Mouse (Mus musculus) retina, postnatal 7 days (tissue): ENCODE results near the gene Chmp1a.
"Not testable (repeated sequence)": the region's sequence is repeated elsewhere in the genome, so short reads cannot be mapped to it uniquely, and the experiment has no call there.

Experiments
- DNase-seq: peaks from one replicate; pipeline ENCODE4 v3.0.0-alpha.2; 2012; ENCODE audit warnings: low read depth, low spot score

Gene Chmp1a

DNA sequence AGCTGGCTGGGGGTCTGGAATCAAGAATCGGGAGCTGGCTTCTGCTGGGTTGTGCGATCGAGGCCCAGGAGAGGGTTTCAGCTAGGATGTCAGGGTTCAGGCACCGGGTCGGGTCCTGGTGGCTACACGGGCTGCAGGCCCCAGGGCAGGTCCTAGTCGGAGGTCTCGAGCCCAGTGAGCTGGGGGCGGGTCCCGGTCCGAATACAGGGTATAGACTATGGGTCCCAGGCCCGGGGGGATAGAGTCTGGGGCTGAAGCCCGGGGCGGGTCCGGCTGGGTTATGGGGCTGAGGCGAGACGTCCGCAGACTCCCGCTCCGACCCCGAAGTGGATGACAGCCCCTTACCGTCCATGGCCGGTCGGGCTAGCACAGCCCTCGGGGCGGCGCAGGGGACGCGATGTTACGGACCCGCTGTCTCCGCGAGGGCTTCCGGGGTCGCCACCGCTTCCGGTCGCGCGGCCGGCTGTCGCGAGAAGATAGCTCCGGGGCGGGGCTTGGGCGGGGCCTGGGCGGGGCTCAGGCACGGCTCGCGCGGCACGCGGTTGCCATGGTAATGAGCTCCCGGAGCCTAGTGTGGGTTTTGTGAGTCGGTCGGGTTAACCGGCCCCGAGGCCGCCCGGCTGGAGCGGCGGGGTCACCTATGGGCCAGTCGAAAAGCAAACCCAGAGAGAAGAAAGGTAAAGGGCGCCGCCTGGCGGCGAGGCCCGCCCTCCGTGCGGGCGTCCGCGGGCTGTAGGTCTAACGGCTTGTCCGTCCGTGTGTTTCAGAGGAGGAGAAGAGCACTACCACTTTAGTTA is at the start of gene Chmp1a, which contains the start of gene Spata33:
Gene Chmp1a, minus strand, starts transcription at position 443 of the 797 bp plus-strand sequence.
Gene Spata33, plus strand, starts transcription at position 512 of the 797 bp plus-strand sequence.
- DNase-seq = peak; percentile 88

DNA sequence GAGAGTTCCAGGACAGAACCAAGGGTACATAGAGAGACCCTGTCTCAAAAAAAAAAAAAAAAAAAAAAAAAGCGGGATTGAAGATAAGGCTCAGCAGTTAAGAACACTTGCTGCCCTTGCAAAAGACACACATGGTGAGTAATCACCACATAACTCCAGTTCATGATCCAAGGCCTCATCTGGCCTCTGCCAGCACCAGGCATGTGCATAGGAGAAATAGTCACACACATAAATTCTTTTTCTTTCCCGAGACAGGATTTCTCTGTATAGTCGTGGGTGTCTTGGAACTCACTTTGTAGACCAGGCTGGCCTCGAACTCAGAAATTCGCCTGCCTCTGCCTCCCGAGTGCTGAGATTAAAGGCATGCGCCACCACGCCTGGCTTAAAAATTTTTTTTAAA is 45.0 kb upstream of the Chmp1a start:
- not testable (repeated sequence) for DNase-seq

DNA sequence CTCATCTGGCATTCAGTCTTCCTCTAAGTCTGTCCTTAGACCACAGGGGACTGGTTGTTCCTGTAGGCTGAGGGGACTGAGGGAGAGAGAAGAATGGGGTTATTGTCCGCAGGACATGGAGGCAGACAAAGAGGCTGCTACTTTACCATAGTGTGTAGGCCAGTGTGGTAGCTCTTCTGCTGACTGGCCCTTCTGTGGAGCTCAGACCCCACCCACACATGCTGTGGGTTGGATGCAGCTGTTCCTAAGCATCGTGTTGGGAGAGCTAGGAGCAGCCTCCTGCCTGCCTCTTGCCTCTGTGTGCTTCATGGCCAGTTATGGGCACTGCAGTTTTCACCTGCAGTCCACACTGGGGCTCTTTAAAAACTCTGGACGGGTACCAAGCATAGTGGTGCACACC is 44.6 kb upstream of the Chmp1a start:
- DNase-seq = no peak

DNA sequence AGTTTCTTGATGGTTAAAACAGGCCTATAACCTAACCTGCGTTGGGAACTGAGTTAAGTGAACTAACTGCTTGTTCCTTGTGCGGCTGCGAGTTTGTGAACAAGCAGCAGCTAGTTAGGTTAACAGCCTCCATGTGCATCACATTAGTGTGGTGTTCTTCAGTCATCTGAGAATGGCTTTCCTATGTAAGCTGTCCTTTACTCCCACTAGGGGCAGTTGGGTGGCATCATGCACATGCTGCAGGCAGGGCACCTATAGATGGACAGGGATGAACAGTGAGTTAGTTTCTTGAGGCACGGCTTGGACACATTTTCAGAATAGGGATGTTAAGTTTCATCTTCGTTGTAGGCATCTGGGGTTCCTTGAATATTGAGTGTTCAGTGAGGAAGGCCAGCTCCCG is 42.6 kb upstream of the Chmp1a start:
- DNase-seq = no peak

DNA sequence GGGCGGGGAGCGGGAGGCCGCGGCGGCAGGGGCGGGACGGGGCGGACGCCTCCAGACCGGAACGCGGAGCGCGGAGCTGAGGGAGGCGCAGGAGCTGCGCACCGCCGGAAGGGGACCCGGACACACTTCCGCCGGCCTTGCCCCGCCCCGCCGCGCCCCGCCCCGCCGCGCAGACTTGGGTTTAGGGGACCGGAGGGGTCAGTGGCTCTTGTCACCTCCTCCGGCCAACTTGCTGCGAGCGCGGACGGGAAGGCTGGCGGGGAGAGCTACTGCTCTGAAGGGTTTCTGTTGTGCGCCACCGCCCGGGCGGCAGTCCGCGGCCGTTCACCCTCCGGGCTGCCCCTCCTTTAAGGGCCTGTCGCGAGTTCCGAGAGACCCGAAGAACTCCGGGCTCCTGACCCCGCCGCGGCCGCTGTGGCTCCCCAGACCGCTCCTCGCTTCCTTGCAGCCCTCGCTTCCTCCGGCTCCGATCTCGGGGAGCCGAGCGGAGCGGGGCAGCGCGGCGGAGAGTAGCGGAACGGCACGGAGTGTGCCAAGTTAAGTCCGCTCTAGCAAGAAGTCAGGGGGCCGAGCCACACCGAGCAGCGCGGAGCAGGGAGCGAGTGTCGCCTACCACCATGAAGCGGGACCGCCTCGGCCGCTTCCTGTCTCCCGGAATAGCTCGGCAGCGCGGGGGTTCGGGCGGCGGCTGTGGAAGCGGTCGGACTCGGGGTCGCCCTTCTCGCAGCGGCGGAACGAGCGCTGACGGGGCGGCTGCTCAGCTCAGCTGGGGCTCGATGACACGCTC is 41.7 kb upstream of the Chmp1a start, which contains the start of the genes Zfp276 and Vps9d1:
Gene Zfp276, plus strand, starts transcription at position 97 of the 787 bp plus-strand sequence.
Gene Vps9d1, minus strand, starts transcription at position 250 of the 787 bp plus-strand sequence.
- DNase-seq = peak; percentile 73

DNA sequence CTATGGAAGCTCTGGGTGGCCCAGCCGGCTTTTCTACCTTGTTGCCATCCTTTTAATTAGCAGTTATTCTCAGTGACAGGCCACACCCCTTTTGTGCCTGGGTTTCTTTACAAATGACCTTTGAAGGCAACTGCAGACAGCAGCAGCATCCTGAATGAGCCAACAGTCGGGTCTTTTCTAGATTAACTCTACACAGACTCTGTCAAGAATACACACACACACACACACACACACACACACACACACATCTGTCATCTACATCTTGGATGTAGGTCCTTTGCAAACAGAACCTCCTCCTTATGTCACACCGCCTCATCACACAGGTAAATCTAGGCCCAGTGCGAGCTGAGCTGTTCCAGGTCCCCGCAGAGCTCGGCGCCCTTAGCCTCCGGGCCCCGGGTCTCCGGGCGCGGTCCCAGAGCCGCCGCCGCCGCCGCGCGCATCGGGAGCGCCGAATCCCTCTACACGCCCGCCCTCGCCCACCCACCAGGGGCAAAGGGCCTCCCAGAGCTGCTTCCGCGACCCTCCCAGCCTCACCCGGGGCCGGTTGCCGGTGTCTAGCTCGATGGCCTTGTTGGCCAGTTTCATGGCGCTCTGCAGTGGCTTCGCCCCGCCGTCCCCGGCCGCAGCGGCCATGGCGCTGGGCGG is 41.0 kb upstream of the Chmp1a start:
- DNase-seq = no peak

DNA sequence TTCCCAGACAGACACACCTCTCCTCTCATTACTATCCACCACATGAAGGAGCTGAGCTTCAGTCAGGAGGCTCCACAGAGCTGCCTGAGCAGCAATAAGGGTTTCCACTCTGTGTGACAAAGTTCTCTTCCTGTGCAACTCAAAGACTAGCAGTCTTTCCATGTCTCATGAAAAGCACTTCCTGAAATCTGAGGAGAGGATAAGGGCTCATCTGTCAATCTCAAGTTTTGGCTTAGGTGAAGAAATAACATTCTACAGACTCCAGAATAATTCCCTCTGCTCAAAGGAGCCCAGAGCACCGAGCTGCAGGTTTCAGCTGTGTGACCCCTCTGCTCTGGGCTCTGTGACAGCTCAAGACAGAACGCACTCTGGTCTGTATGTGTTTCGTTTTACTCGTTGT is 40.4 kb upstream of the Chmp1a start:
- DNase-seq = no peak

DNA sequence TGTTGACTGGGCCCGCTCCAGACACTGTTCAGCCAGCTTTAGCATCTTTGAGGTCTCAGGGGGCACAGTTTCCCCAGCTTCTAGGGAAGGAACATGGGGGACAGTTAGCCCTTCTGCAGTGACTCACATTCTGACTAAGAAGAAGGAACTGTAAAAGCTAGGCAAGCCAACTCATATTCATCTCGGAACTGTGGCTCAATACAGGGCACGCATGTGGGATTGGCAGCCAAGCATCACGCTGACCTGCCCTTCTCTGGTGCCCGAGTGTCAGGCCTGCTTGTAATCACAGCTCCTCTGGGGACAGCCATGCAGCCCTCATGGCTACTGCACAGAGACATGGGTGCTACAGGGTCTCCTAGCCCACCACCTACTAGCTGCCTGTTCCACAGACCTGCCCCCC is 38.4 kb upstream of the Chmp1a start:
- no peak for DNase-seq

DNA sequence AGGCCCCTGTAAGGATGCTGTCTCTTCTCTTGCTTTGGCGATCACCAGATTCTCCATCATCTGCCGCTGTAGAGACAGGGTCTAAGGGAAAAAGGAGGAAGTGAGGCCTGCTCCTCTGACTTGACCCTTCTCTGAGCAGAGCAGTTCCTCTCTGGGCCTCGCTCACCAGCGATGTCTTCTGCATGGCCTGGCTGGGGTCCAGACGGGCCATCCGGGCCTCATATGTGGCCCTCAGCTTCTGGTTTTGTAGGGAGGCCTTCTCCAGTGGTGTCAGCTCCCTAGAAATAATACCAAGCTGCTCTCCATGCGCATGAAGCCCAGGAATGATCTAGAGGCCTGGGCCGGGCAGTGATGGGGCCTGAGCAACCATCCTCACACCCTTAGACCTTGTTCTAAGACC is 36.0 kb upstream of the Chmp1a start:
- DNase-seq = no peak

DNA sequence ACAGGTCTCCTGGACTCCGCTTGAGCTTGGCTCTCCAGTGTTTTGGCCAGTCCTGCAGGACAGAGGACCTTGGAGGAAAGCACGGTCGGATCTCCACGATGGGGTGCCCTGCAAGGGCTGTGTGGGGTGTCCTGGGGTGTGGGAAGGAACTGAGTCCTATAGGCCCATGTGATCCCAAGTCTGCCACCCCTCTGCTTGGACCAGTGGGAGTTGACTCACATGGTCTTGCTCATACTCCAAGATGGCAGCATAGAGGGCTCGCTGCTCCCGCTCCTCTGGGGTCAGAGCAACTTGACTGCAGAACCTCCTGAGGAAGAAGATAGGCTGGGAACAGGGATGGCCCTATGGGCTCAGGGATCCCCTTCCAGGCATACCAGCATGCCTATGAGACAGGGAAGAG is 35.2 kb upstream of the Chmp1a start:
- DNase-seq = no peak

DNA sequence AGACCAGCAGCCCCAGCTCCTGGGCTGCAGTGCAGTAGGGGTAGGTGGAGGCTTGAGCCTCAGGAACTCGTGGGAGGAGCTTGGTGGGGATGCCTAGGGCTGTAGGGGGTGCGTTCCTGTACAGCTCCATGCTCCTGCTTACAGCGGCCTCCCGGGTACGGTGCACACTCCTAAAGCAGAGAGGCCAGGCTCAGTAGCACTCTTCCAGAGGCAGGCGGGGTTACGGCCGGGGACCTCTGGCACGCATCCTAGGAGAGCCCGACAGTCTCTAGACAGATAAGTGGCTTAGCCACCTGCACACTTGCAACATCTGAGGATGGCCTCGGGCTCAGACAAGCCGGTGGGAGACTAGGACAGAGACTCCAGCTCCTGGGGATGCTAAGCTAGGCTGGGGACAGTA is 33.0 kb upstream of the Chmp1a start:
- no peak for DNase-seq

DNA sequence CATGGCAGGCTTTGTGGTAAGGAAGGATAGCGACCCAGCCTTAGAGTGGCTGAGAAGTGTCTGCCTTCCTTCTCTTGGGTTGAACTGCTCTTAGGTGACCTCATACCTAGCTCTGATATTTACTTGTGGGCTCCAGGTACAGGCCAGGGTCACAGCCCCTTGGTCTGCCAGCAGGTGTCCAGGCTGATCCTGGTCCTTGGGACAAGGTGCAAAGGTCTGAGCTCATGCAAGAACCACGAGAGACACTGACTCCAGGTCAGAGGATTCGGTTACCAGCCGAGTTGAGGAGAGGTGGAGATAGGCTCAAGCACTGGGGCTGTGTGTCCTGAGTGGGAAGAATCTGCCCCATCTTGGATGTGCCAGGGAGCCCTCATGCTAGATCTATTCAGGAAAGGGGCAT is 31.8 kb upstream of the Chmp1a start:
- no peak for DNase-seq

DNA sequence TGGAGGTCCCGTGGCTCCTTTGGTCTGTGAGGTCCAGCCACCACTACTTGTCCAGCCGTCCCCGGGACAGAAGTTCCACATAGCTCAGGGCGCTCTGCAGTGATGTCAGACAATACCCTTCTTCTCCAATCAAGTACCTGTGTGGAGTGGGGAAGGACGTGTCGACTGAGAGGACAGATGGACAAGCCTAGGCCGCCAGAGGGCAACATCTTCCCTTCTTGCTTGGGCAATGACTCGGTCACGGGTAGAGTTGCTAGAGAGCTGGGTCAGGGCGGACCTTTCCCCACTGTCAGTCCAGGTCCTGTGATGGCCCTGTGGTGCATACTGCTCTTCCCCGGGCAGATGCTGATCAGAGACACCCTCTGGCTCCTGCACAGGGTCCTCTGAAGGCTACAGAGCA is 30.5 kb upstream of the Chmp1a start:
- DNase-seq = no peak

DNA sequence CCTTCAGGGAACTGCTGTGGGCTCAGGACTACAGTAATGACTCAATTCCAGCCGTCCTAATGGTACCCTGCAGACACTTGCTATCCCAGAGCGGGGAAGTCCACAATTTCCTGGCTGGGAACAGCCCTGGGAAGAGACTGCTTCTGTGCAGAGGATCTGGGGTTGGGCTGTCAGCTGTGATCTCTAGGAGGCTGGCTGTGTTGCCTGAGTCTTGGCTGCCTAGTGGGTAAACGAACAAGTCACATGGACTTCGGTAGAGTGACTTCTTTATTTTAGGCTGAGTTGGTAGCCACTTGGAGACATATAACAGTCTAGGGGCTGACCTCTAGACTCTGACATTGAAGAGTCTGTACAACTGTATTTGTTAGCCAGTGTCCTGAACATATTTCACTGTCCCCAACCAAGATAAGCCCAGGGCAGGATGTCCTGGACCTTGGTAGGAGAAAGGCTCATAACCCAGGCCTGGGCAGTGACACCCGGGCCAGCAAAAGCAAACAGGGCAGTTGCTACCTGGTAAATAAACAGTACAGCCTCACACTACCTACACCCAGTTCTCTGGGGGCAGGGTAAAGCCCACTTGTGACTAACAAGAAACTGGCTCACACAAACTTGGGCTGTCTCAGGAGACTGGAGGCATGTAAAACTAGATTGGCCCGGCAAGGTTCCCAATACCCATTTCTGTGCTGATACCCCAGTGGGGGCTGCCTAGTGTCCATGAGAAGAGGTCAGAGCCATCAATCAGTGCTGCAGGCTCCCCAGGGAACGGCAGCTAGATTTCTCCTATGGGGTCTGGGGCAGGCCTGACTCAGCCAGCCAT is 29.8 kb upstream of the Chmp1a start:
- no peak for DNase-seq

DNA sequence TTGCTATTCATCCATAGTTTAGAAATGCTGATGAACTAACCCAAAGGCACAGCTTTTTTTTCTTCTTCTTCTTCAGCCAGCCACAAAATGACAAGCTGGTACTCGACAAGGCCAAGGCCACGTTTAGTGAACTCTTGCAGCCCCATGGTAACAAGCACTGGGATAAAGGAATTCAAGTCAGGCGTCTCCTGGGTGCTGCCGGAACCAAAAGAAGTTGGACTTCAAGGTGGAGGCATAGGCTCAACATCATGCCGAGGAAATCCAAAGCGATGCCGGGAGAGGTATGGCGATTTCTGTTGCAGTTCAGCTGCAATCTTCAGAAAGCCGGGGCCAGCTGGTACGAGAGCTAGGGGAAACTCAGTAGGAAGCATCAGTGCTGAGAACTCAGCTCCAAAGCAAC is 26.8 kb upstream of the Chmp1a start:
- no peak for DNase-seq

DNA sequence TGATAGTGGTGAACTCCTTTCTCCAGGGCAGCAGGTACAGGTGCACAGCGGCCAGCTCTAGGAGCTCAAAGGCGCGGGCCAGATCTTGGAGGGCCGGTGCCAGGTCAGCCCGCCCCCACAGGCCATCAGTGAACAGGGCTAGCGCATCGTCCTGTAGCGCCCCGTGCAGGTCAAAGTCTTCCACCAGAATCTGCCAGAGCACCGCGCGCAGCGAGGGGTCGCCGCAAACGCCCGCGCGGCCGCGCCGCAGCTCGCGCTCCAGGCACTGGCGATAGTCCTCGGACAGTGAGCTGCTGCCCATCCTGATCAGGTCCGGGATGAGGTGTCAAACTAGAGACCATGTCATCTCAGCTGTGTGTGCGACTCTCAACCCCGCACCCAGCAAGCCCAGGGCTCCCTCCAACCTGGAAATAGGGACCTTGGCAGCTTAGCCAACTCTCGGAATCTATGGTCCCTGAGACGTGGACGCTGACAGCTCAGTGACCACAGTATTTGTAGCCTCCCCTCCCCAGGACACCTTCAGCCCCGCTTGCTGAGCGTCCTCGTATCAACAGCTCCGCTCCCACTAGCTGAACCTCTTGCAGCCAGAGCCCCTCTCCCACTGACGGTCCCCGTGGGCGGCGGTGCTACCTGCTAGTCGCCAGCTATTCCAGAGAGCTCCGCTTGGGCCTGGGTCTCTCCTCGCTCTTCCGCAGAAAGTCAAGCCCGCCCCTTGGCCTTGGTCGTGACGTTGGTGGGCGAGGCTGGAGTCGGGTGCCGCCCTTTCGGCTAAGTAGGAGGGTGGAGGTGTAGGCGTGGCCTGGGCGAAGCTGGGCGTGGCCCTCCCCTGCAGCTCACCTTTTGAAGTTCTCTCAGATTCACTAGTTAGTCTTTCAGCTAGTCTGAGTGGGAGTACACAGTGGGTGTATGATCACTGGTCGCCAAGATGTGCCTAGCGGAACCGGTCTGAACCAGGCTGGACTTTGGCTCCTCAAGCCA is 23.2 kb upstream of the Chmp1a start, which contains the start of gene Spata2l:
Gene Spata2l, minus strand, starts transcription at position 714 of the 978 bp plus-strand sequence.
- DNase-seq = peak; percentile 61

DNA sequence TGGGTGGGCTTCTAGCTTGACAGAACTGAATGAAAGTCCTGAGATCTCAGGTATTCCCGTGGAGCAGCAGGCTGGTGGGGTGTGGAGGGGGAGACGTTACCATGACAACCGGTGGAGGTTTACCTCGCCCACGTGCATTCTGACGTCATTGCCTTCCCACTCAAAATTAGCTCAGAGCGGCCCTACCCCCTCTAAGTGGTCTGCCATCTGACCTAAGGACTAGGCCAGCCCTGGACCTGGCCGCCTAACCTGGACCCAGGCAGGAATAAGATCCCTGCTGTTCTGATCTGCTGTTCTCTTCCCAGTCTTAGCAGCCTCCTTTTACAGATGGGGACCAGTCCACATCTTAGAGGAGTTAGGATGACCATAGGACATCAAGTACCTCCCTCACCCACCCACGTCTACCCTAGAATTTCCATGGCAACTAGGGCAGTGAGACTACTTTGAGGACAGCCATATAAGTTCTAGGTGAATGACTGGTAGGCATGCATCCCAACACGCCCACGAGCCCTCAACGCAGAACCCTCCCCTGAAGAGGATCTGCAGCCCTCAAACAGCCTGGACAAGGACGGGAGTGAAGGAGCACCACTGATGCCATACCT is 22.5 kb upstream of the Chmp1a start:
- no peak for DNase-seq

DNA sequence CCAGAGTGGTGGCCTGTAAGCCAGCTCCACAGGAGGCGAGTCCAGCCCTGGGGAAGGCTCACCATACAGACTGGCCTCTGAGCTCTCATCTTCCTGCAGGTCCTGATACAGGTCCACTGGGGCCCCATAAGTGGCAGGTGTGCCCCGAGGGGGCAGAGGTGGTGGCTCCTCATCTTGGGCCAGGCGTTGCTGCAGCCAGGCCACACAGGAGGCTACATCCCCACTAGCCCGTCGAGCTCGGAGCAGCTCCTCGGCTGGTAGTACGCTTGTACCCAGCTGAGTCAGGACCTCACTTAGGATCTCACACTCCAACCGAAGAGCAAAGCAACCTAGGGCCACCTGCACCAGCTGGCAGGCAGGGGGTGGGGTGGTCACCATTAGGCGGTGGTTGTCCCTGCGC is 21.2 kb upstream of the Chmp1a start:
- no peak for DNase-seq

DNA sequence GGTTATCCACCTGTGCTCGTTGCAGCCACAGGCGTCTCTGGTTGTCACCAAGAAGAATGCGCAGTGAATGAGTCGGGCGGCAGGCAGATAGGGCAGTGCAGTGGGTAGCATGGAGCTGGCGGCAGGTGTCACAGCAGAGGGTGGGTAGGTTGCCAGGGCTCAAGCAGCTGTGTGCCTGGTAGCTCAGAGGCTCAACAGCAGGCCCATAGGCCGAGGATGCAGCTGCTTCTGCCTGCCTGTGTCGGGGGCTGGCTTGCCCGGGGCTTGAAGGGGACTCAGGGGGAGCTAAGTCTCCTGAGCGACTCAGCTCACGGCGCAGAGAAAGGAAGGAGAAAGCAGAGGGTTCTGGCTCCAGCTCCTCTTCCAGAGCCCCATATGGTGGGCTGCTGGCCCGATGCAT is 20.7 kb upstream of the Chmp1a start:
- no peak for DNase-seq

DNA sequence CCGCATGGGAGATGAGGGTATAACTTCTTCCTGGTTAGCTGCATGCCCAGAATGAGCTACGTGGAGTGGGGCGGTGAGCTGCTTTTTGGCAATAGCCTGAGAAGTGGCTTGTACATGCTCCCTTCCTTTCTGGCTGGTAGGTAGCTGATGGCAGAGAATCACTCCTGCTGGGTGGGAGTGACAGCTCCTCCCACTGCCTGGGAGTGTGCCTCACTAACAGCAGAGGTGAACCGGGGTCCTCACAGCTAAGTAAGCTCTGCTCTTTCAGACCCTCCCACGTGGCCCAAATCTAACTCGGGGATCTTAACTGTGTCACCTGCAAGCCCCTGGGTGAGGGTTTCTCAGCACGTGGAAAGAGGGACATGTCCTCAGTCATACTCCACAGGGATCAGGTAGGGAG is 20.0 kb upstream of the Chmp1a start:
- DNase-seq = no peak
